12 mouse cellular contexts compared by ENCODE assay signal in the genomic region with DNA sequence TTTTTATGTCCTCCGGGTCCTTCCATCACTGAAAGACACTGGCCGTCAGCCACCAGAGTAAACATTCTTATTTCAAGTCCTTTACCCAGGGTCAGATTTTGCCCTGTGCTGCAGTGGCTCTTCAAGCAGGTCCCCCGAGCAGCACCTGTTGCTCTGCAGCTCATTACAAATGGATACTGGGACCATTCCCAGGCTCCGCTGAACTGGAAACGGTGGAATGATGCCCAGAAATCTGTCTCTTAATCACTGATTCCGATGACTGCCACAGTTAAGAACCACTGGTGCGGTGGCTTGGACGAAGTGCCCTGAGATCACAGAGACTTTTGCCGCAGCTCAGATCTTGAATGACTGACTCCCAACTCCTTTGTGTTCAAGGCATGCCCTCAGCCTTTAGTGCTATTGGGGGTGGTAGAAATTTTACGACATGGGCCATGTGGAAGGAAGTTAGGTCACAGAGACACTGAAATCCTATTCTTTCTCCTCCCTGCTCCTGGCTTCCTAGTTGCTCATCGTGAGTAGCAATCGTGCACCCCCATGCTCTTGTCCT.
DNase-seq lines count a peak whose midpoint lies in the region; ATAC-seq and TF ChIP-seq lines count a peak whose summit lies in the region.
"Had no signal": no experiment of that assay in that cellular context is flagged by ENCODE, and none has a peak within 500 bp of the region (broad histone marks: within the 10 kb centered on the region; RNA-seq: fewer than 3 reads in every experiment).

No protein-coding gene starts in this region.

- H3K4me1 ChIP-seq in hindbrain, embryonic 15.5 days (replicated peaks): 0 out of 2 replicates have a peak, but pooled peaks cover 6% of the 10 kb centered on the region
- H3K4me1 ChIP-seq in hindbrain, embryonic 10.5 days (replicated peaks): no peaks in the 10 kb centered on the region
- H3K4me1 ChIP-seq in forebrain, postnatal 0 days (ENCODE audit: insufficient read depth): peaks cover 3% of the 10 kb centered on the region; the same call in 1 of the 2 replicates
- H3K4me1 ChIP-seq: liver, embryonic 15.5 days had no signal

- no peaks in the 10 kb centered on the region for H3K9me3 ChIP-seq in hindbrain, embryonic 15.5 days
- H3K9me3 ChIP-seq in hindbrain, embryonic 10.5 days: no peaks in the 10 kb centered on the region
- no peaks in the 10 kb centered on the region for H3K9me3 ChIP-seq in forebrain, postnatal 0 days (ENCODE audit: low read length)
- H3K9me3 ChIP-seq: liver, embryonic 15.5 days had no signal

- H3K9ac ChIP-seq in hindbrain, embryonic 15.5 days: no peak overlapping the region
- H3K9ac ChIP-seq in forebrain, postnatal 0 days: no peak overlapping the region
- H3K9ac ChIP-seq: liver, embryonic 15.5 days had no signal

- no peak for TF ChIP-seq CTCF in forebrain, postnatal 0 days (IDR thresholded peaks at IDR 0.05; ENCODE audit: low read depth)

- no peaks in the 10 kb centered on the region for H3K36me3 ChIP-seq in hindbrain, embryonic 15.5 days
- H3K36me3 ChIP-seq in hindbrain, embryonic 10.5 days: no peaks in the 10 kb centered on the region
- H3K36me3 ChIP-seq in forebrain, postnatal 0 days (ENCODE audit: insufficient read depth): no peaks in the 10 kb centered on the region
- H3K36me3 ChIP-seq: liver, embryonic 15.5 days had no signal

- DNase-seq in hindbrain, embryonic 10.5 days (ENCODE audit: low spot score): no peak
- DNase-seq in brain, adult 2 months (ENCODE audit: low read depth, low spot score): peak; percentile 35
- DNase-seq in forebrain, postnatal 0 days: peak; percentile 67
- peak; percentile 25 for DNase-seq in layer of hippocampus, adult 9-11 months
- DNase-seq in heart, postnatal 14 days: no peak
- DNase-seq in lung, postnatal 4 days: no peak
- DNase-seq: adrenal gland, postnatal 10 days; heart, adult 2 months; thymus, postnatal 36 days had no signal

- H3K4me2 ChIP-seq in hindbrain, embryonic 15.5 days: no peak overlapping the region
- H3K4me2 ChIP-seq in forebrain, postnatal 0 days (ENCODE audit: low read depth): no peak overlapping the region
- H3K4me2 ChIP-seq: liver, embryonic 15.5 days had no signal

- peak; percentile 54; the same call in 1 of the 2 replicates for ATAC-seq in hindbrain, embryonic 15.5 days (ENCODE audit: low FRiP score, low read depth)
- ATAC-seq in forebrain, postnatal 0 days: peak; percentile 53; the same call in 1 of the 2 replicates
- ATAC-seq: intestine, postnatal 0 days had no signal

- no peaks in the 10 kb centered on the region for H3K27me3 ChIP-seq in hindbrain, embryonic 15.5 days
- no peaks in the 10 kb centered on the region for H3K27me3 ChIP-seq in hindbrain, embryonic 10.5 days (ENCODE audit: insufficient read depth, poor library complexity, severe bottlenecking)
- no peaks in the 10 kb centered on the region for H3K27me3 ChIP-seq in forebrain, postnatal 0 days (ENCODE audit: insufficient read depth, low read length)
- H3K27me3 ChIP-seq: liver, embryonic 15.5 days had no signal

- no peak overlapping the region for H3K4me3 ChIP-seq in hindbrain, embryonic 15.5 days
- H3K4me3 ChIP-seq in hindbrain, embryonic 10.5 days: no peak overlapping the region
- no peak overlapping the region for H3K4me3 ChIP-seq in forebrain, postnatal 0 days (ENCODE audit: low read depth, low read length)
- H3K4me3 ChIP-seq: heart, adult 2 months; liver, embryonic 15.5 days had no signal

- 49% methylated on average over 12 of the region's 12 CpGs for WGBS in hindbrain, embryonic 15.5 days
- 81% methylated on average over 12 of the region's 12 CpGs for WGBS in hindbrain, embryonic 10.5 days
- WGBS in forebrain, postnatal 0 days: 39% methylated on average over 12 of the region's 12 CpGs

- no peak overlapping the region for H3K27ac ChIP-seq in hindbrain, embryonic 15.5 days (replicated peaks)
- no peak overlapping the region for H3K27ac ChIP-seq in hindbrain, embryonic 10.5 days
- H3K27ac ChIP-seq in forebrain, postnatal 0 days (ENCODE audit: low read depth, low read length): no peak overlapping the region
- H3K27ac ChIP-seq: heart, adult 2 months; liver, embryonic 15.5 days had no signal

- intact Hi-C loops in heart, postnatal 14 days (cut with DNase I): no loop called here

Comparison
In these comparisons a context has a peak if more than half of its experiments do, and no peak if none do; other contexts are left out.
1. DNase-seq: peak in brain, adult 2 months (single experiment), forebrain, postnatal 0 days (single experiment) and layer of hippocampus, adult 9-11 months (single experiment); none in hindbrain, embryonic 10.5 days (single experiment), heart, postnatal 14 days (0 of 2) and lung, postnatal 4 days (0 of 2).